Mouse (Mus musculus) MN1 (cell line): ENCODE results near the gene Ttc33.

Experiments
- DNase-seq: peaks from one replicate; pipeline ENCODE4 v3.0.0-alpha.2; 2016; ENCODE audit warnings: low spot score

Gene Ttc33

DNA sequence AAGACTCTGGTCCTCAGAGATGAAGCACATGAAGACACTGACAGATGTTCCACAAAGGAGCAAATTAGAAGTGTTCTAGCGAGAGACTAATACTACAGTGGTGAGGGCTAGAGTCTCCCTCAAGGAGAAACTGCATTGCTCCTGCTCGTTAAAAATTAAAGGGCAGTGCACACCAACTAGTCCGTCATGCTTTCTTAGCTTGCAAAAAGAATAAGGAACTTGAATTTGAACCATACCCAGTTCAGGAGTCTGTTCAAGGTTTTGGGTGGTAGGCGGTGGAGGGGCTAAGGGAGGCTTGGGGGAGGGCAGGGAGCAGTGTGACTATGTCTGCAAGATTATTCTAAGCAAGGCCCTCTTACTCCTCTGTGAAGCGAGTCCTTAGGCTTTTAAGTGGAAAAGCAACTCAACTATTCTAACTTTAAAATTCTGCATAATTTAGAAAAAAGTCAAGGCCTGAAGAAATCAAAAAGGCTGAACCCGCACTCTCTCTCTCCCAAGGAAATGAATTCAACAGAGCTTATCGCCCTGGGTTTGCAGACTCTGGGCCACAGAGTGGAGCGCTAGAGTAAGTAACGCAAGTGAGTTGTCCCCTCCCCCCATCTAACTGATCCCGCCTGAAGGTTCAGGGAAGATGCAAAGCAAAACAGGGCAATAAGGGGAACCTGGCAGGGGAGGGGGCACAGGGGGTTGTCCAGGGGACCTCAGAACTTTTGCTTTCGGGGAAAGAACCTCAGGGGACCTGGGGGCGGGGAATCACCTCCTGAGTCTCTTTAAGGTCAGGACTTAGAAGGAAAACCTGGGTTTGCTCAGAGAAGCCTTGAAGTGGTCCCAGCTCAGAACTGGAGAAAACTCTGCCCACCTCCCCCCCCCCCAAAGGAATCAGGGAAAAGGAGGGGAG lies 56.2 kb downstream of the Ttc33 start:
- peak; percentile 66 for DNase-seq

DNA sequence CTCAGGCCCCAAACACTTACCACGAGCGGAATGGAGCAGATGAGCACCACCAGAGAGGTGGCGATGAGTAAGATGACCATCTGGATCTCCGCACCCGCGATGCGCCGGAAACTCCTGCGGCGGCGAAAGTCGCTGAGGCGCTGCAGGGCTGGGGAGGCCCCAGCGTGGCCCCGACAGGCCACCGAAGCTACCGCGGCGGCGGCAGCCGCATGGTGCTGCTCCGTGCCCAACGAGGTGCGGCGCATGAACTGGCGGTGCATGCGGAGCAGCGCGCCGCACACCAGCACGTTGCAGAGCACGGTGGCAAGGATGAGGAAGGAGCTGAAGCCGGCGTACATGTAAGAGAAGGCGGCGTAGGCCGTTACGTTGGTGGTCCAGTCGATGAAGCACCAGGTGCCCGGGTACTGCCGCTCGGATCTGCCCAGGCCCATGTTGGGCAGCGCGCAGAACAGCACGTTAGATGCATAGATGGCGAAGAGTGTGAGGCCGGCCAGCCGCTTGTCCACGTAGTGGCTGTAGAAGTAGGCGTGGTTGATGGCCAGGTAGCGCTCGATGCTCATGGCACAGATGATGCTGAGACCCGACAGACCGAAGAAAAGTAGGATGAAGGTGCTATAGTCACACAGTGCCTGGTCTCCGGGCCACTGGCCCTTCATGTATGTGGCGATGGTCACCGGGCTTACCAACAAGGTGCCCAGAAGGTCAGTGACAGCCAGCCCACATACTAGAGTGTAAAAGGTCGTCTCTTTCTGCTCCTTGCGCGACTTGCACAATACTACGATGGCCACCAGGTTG lies 57.1 kb downstream of the Ttc33 start:
- peak; percentile 48 for DNase-seq

DNA sequence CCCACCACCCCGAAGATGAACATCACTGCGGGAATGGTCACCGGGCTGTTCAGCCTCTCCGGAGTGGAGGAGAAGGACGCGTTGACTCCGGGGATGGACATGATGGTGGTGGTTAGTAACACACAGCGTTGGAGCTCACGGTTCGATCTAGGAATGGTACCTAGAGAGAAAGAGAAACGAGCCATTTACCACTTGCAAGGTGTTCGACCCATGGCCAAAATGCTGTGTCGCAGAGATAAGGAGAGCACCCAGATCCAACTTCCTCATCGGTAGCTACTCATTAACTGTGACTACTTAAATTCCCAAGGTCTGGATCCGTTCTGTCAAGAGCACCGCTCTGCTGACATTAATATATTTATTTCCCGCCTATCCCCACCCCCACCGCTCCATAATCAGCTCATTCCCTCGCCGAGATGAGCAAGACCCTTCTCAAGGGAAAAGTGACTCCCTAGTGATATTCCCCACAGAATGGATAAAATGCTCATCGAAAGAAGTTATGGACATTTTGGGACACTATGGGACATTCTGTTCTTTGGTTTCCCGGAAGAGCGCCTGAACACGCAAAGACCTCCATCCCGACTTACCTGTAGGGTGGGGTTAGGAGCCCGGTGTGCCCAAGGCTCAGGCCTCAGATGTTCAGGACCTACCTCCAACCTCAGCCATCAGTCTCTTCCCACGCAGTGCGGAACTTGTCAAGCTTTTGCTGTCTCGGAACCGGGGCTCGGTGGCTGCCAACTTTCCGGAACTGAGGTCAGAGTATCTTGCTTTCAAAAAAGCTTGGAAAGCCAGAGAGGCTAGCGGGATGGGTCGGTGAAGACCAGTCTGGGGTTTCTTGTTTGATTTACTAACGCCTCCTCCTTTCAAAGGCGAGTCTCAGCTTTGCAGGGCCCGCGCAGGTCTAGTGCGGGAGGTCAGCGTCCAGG lies 58.0 kb downstream of the Ttc33 start:
- DNase-seq: no peak

DNA sequence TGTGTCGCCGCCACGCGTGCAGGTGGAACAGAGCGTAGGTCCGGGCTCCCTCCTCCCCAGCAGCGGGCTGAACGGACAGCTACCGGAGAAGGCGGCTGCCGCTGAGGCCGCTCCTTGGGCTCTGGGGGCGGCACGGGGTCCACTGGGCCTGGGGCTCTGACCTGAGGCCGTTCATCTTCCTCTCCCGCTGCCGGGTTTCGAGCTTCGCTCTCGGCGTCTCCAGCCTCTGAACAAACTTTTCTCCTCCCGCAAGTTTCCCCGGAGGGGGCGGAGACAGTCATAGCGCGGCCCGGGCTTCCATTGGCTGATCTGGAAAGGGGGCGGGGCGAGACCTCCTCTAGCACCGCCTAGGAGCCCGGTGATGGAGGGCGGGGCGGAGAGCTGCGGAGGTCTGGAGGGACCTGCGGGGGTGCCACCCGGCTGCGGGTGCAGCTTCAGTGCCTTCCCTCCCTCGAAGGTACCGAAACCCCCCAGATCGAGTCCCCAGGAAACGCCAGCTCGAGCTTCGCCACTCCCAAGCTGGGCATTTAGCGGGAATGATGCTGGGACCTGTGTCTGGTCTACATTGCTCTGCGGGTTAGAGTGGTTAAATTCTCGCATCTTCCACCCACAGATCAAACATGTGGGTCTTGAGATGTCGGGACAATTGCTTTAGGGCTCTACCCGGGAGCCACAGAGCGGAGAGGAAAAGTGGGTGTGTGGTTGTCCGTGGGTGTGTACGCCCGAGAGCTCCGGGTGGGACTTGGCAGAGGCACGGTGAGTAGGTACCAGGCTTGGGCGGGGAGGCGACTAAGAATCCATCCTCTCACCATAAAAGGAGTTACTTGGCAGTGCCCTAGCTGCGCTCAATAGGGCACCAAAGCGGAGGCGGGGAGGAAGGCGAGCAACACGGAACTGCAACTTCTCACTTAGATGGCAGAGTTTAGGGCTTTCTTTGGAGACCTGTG lies 58.9 kb downstream of the Ttc33 start, which contains the start of gene Ptger4:
Gene Ptger4, minus strand, starts transcription at position 229 of the 947 bp plus-strand sequence.
- peak; percentile 85 for DNase-seq

DNA sequence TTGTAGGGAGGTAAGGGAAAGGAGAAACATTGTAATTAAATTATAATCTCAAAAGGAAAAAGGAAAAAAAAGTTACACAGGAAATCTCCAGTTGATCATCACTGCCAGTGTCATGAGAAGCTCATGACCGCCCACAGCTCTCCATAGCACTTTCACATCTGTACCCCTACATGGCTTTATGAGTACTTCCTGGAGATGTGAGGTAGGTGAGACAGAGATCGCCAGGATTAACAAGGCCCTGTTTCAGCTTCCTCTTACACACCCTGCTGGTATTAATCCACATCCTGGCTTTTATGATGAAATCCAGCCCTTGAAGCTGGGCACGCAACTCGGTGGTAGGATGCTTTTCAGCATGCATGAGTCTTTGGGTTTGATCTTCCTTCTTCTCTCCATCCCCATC lies 64.9 kb downstream of the Ttc33 start:
- no peak for DNase-seq

DNA sequence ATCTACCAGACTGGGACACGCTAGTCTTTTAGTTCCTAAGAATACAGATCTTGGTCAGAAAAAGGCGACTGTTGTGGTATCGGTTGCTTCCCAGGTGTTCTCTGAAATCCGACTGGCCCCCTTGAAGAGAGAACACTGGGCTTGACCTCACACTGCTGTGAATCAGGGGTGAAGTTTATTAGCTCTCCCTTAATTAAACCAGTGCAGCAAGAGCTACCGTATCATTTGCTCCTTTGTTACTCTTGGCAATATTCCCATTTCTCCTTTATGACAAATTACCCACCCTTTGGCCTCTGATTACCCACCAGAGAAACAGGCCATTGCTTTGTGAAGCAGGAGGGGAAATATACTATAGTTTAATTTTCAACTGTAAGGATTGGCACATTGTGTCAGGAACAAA lies 74.9 kb downstream of the Ttc33 start:
- peak; percentile 21 for DNase-seq

DNA sequence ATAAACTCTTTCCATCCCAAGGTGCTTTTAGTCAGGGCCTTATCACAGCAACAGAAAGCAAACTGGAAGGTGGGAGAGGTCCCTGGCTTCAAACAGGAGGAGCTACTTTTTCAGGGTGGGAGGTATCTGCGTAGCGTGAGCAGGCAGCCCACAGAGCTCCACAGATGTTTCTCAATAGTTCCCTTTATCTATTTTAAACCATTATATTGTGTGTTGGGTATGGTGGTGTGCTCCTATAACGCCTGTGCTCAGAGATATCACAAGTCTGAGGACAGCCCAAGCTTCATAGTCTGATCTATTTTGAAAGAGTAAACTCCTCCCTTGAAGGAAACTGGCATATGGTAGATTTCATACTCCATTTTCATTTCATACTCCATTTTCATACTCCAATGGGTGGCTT lies 75.7 kb downstream of the Ttc33 start:
- DNase-seq: no peak

DNA sequence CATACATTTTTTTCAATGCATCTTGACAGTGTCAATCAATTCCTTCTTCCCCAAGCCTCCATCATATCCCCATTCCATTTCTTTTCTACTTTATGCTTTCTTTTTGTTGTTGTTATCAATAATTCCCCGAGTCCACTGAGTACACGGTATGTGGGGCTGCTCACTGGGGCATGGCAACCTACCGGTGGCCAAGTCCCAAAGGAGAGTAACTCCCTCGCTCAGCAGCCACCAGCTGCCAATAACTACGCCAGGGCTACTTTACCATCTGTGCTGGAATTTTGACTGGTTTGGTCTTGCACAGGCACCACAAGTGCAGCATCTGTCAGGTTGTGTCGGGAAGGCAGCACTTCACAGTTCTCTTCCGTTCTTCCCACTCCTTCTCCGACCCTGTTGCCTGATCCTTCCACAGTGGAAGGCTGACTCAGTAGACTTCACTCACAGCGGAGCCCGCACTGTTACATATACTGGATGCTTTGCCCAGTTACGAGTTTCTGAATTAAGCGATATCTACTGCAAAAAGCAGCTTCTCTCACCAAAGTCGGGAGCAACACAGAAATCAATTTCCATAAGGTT lies 76.9 kb downstream of the Ttc33 start:
- DNase-seq: no peak

DNA sequence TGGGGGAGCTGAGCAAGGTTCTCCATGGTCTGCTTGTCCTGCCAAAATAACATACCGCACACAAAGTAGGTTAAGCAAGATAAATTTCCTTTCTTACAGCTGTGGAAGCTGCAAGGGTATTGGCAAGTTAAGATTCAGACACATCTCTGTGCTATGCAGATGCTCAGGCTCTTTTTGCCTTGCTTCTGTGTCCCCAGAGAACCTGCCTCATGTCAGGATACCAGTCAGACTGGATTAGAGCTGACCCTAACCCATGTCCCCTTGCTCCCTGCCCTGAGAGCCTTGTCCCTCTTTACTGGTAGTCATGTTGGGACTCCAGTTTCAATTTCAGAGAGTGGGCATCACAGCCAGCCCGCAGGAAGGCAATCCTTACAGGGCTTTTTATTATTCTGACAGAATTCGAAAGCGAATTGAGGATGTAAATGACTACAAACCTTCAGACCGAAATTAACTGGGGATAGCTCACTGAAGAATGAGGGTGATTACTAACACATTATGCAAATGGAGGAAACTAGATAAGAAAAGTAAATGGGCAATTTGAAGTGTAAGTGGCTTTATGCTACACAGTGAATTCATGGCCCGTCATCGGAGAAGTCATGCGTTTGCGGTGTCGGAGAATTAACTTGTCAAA lies 77.7 kb downstream of the Ttc33 start:
- no peak for DNase-seq

DNA sequence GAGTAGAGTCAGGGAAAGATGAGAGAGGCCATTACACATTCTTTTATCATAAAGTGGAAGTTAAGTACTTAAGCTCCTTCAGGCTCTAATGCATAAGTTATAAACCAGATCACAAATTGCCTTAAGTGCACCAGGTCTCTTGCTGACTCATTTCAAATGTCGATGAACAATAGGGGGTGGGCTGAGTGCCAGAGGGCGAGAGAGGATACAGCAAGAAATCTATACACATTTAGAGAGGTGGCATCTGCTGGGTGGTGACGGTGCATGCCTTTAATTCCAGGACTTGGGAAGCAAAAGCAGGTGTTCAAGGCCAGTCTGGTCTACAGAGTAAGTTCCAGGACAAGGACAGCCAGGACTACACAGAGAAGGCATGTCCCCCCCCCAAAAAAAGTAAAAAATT lies 80.8 kb downstream of the Ttc33 start:
- DNase-seq: peak; percentile 73
